Mouse (Mus musculus): ENCODE data around the gene Gsto2. TPM values are rescaled to one million over a fixed set of nuclear protein-coding genes. Genes with fewer than 3 reads are reported as not detected.
"Not testable (repeated sequence)": the region's sequence is repeated elsewhere in the genome, so short reads cannot be mapped to it uniquely, and the experiment has no call there.

The Gsto2 gene
- total and polyA plus RNA-seq, 2 experiments from 2014 or later: 1.7 to 11.4 TPM

- Histone ChIP-seq H3K4me3 (ENCODE audit: low read depth, low read length) (peak overlapping the region; percentile 44), H3K4me1 (ENCODE audit: control insufficient read depth, insufficient read depth) (peaks cover 5% of the 10 kb centered on the region; the same call in 1 of the 2 replicates), H3K9me3 (replicated peaks; ENCODE audit: control insufficient read depth, low read length) (no peaks in the 10 kb centered on the region), H3K9ac (replicated peaks; ENCODE audit: low read depth, low read length) (no peak overlapping the region), H3K27ac (ENCODE audit: low read depth) (no peak overlapping the region), H3K27me3 (ENCODE audit: control insufficient read depth, insufficient read depth, low read length) (0 out of 2 replicates have a peak, but pooled peaks cover 4% of the 10 kb centered on the region), H3K36me3 (replicated peaks; ENCODE audit: control insufficient read depth, insufficient read depth, low read length) (no peaks in the 10 kb centered on the region), H3K4me2 (ENCODE audit: low read depth, low read length) (peak overlapping the region; percentile 69)
- 5% methylated on average over 49 of the region's 49 CpGs for WGBS
- DNase-seq (ENCODE audit: low spot score) (peak; percentile 38), ATAC-seq (ENCODE audit: insufficient read depth, low read depth) (peak; percentile 85)
- TF ChIP-seq EP300 (IDR thresholded peaks at IDR 0.05; ENCODE audit: low read depth): no peak
- no peak for TF ChIP-seq CTCF (IDR thresholded peaks at IDR 0.05; ENCODE audit: low read depth)
Observed at GRCm38 (mm10) chr19:47836701-47837526, 28.4 kb upstream of the Gsto2 start.

GRCm38 (mm10) chr19:47837527-47837901, 27.8 kb upstream of the Gsto2 start:
- peak overlapping the region; percentile 69 for H3K4me2 ChIP-seq (ENCODE audit: low read depth, low read length)
- no peak overlapping the region for H3K9ac ChIP-seq (replicated peaks; ENCODE audit: low read depth, low read length)
- ATAC-seq (ENCODE audit: insufficient read depth, low read depth) (no peak), DNase-seq (ENCODE audit: low spot score) (no peak)
- TF ChIP-seq CTCF (IDR thresholded peaks at IDR 0.05; ENCODE audit: low read depth): no peak
- TF ChIP-seq EP300 (IDR thresholded peaks at IDR 0.05; ENCODE audit: low read depth): no peak
- peaks cover 5% of the 10 kb centered on the region; the same call in 1 of the 2 replicates for H3K4me1 ChIP-seq (ENCODE audit: control insufficient read depth, insufficient read depth)
- H3K27ac ChIP-seq (ENCODE audit: low read depth): no peak overlapping the region
- whole genome bisulfite sequencing: 0% methylated on average over 6 of the region's 6 CpGs
- no peaks in the 10 kb centered on the region for H3K36me3 ChIP-seq (replicated peaks; ENCODE audit: control insufficient read depth, insufficient read depth, low read length)
- 0 out of 2 replicates have a peak, but pooled peaks cover 4% of the 10 kb centered on the region for H3K27me3 ChIP-seq (ENCODE audit: control insufficient read depth, insufficient read depth, low read length)
- H3K9me3 ChIP-seq (replicated peaks; ENCODE audit: control insufficient read depth, low read length): no peaks in the 10 kb centered on the region
- peak overlapping the region; percentile 44 for H3K4me3 ChIP-seq (ENCODE audit: low read depth, low read length)

- 68% methylated on average over 15 of the region's 15 CpGs for WGBS
- DNase-seq (ENCODE audit: low spot score); H3K27me3 ChIP-seq (ENCODE audit: control insufficient read depth, insufficient read depth, low read length); H3K4me2 ChIP-seq (ENCODE audit: low read depth, low read length); H3K4me1 ChIP-seq (ENCODE audit: control insufficient read depth, insufficient read depth); H3K9me3 ChIP-seq (replicated peaks; ENCODE audit: control insufficient read depth, low read length); ATAC-seq (ENCODE audit: insufficient read depth, low read depth); H3K36me3 ChIP-seq (replicated peaks; ENCODE audit: control insufficient read depth, insufficient read depth, low read length); H3K9ac ChIP-seq (replicated peaks; ENCODE audit: low read depth, low read length); H3K4me3 ChIP-seq (ENCODE audit: low read depth, low read length); H3K27ac ChIP-seq (ENCODE audit: low read depth): not testable (repeated sequence)
Observed at GRCm38 (mm10) chr19:47841234-47841633, 24.1 kb upstream of the Gsto2 start.

GRCm38 (mm10) chr19:47849735-47850134, 15.6 kb upstream of the Gsto2 start:
- peaks cover 9% of the 10 kb centered on the region; the same call in 1 of the 2 replicates for H3K4me1 ChIP-seq (ENCODE audit: control insufficient read depth, insufficient read depth)
- H3K36me3 ChIP-seq (replicated peaks; ENCODE audit: control insufficient read depth, insufficient read depth, low read length): no peaks in the 10 kb centered on the region
- no peak overlapping the region for H3K27ac ChIP-seq (ENCODE audit: low read depth)
- H3K4me2 ChIP-seq (ENCODE audit: low read depth, low read length): no peak overlapping the region
- H3K4me3 ChIP-seq (ENCODE audit: low read depth, low read length): no peak overlapping the region
- H3K9ac ChIP-seq (replicated peaks; ENCODE audit: low read depth, low read length): no peak overlapping the region
- H3K27me3 ChIP-seq (ENCODE audit: control insufficient read depth, insufficient read depth, low read length): no peaks in the 10 kb centered on the region
- WGBS: 80% methylated on average over 3 of the region's 3 CpGs
- DNase-seq (ENCODE audit: low spot score) (no peak), ATAC-seq (ENCODE audit: insufficient read depth, low read depth) (no peak)
- H3K9me3 ChIP-seq (replicated peaks; ENCODE audit: control insufficient read depth, low read length): no peaks in the 10 kb centered on the region
- TF ChIP-seq CTCF (IDR thresholded peaks at IDR 0.05; ENCODE audit: low read depth): no peak
- no peak for TF ChIP-seq EP300 (IDR thresholded peaks at IDR 0.05; ENCODE audit: low read depth)

GRCm38 (mm10) chr19:47852131-47852530, 13.2 kb upstream of the Gsto2 start:
- DNase-seq (ENCODE audit: low spot score); H3K27ac ChIP-seq (ENCODE audit: low read depth); H3K9ac ChIP-seq (replicated peaks; ENCODE audit: low read depth, low read length); H3K4me3 ChIP-seq (ENCODE audit: low read depth, low read length); H3K36me3 ChIP-seq (replicated peaks; ENCODE audit: control insufficient read depth, insufficient read depth, low read length); ATAC-seq (ENCODE audit: insufficient read depth, low read depth); H3K9me3 ChIP-seq (replicated peaks; ENCODE audit: control insufficient read depth, low read length); H3K27me3 ChIP-seq (ENCODE audit: control insufficient read depth, insufficient read depth, low read length); H3K4me2 ChIP-seq (ENCODE audit: low read depth, low read length): not testable (repeated sequence)
- WGBS: 78% methylated on average over 3 of the region's 3 CpGs
- H3K4me1 ChIP-seq (ENCODE audit: control insufficient read depth, insufficient read depth): peaks cover 16% of the 10 kb centered on the region; the same call in 1 of the 2 replicates

GRCm38 (mm10) chr19:47853053-47853452, 12.3 kb upstream of the Gsto2 start:
- Histone ChIP-seq H3K27ac (ENCODE audit: low read depth) (no peak overlapping the region), H3K9ac (replicated peaks; ENCODE audit: low read depth, low read length) (no peak overlapping the region), H3K4me1 (ENCODE audit: control insufficient read depth, insufficient read depth) (peaks cover 16% of the 10 kb centered on the region; the same call in 1 of the 2 replicates), H3K27me3 (ENCODE audit: control insufficient read depth, insufficient read depth, low read length) (no peaks in the 10 kb centered on the region), H3K4me3 (ENCODE audit: low read depth, low read length) (no peak overlapping the region), H3K36me3 (replicated peaks; ENCODE audit: control insufficient read depth, insufficient read depth, low read length) (0 out of 2 replicates have a peak, but pooled peaks cover 3% of the 10 kb centered on the region), H3K9me3 (replicated peaks; ENCODE audit: control insufficient read depth, low read length) (no peaks in the 10 kb centered on the region), H3K4me2 (ENCODE audit: low read depth, low read length) (no peak overlapping the region)
- TF ChIP-seq CTCF (IDR thresholded peaks at IDR 0.05; ENCODE audit: low read depth): no peak
- no peak for TF ChIP-seq EP300 (IDR thresholded peaks at IDR 0.05; ENCODE audit: low read depth)
- DNase-seq (ENCODE audit: low spot score) (no peak), ATAC-seq (ENCODE audit: insufficient read depth, low read depth) (no peak)
- WGBS: 89% methylated on average over 3 of the region's 3 CpGs
